Mouse (Mus musculus) midbrain, embryonic 10.5 days (tissue): ENCODE data around the gene Tert. TPM values are rescaled to one million over a fixed set of nuclear protein-coding genes. Genes with fewer than 3 reads are reported as not detected.
A peak's percentile ranks its signal among the peaks of the same experiment; 100 is the strongest.

Source experiments
- DNase-seq: peaks from one replicate; pipeline ENCODE4 v3.0.0-alpha.2; 2017; ENCODE audit warnings: low spot score
- H3K27ac ChIP-seq: fragments of 300-500 bp; sonication (generic); replicated peaks from 2 replicates; pipeline ENCODE4 v1.5.1; 2016; ENCODE audit warnings: mild to moderate bottlenecking
- H3K27me3 ChIP-seq: fragments of 300-500 bp; sonication (generic); 2 replicates; pipeline ENCODE4 v1.6.1; 2016; ENCODE audit warnings: low read depth, mild to moderate bottlenecking; ENCODE audit not compliant: poor library complexity, severe bottlenecking
- H3K36me3 ChIP-seq: fragments of 300-500 bp; sonication (generic); 2 replicates; pipeline ENCODE4 v1.6.1; 2016; ENCODE audit warnings: mild to moderate bottlenecking, moderate library complexity
- H3K4me1 ChIP-seq: fragments of 300-500 bp; sonication (generic); 2 replicates; pipeline ENCODE4 v1.6.1; 2016
- H3K4me3 ChIP-seq: fragments of 300-500 bp; sonication (generic); 2 replicates; pipeline ENCODE4 v1.5.1; 2016; ENCODE audit warnings: mild to moderate bottlenecking, moderate library complexity
- H3K9me3 ChIP-seq: fragments of 300-500 bp; sonication (generic); replicated peaks from 2 replicates; pipeline ENCODE4 v1.6.1; 2016; ENCODE audit warnings: mild to moderate bottlenecking
- WGBS: fragments of 180-500 bp; shearing (Covaris S2); methylation state at CpG from one replicate; pipeline ENCODE4 v1.1.7; 2016; 5-methylcytosine and 5-hydroxymethylcytosine counted together
- polyA plus RNA-seq: library from polyadenylated mRNA; unstranded; fragments of >200 nt; fragmentation: Nextera tagmentation; extraction: Ambion mirVana; gene quantifications from 2 replicates; pipeline ENCODE4 v1.2.1, GENCODE M21; 2016

The Tert gene
- polyA plus RNA-seq, 1 experiment from 2014 or later: 5.0 TPM

DNA sequence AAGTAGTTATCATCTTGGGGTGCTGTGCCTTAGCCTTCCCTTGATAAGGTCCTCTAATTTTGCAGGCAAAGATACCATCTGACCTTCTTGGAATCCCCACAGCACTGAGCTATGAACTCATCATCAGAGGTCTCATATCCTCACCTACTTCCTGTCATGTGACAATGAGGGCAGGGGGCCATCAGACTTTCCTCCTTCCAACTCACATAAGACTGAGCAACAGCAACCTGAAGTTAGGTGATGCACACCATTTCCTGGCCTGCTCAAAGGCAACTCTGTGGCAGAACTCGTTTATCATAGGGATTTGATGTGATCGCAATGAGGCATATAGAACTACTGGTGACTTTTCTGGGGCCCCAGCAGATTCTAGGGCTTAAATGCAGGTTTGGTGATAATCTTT, 55.5 kb downstream of the Tert start:
- WGBS: 90% methylated on average over 2 of the region's 2 CpGs
- Histone ChIP-seq H3K4me3 (no peak overlapping the region), H3K27me3 (no peaks in the 10 kb centered on the region), H3K27ac (no peak overlapping the region), H3K4me1 (no peaks in the 10 kb centered on the region), H3K36me3 (no peaks in the 10 kb centered on the region), H3K9me3 (no peaks in the 10 kb centered on the region)
- DNase-seq: no peak

DNA sequence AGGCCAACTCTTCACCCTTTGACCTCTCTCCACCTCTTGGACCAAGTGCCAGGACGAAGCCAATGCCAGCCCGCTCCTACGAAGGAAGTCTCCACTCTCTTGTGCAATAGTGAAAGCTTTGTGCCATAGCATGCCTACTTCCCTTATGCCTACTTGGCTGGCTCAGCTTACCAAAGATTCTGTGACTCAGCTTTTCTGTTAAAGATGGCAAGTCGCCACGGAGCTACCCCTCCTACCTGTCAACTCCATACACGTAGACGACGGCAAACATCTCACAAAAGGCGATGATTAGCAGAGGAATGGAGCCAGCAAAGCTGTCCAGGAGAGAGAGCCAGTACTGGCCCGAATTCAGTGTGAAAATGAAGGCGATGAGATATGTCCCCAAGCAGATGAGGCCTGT, 57.0 kb downstream of the Tert start:
- WGBS: 93% methylated on average over 11 of the region's 11 CpGs
- DNase-seq: no peak
- Histone ChIP-seq H3K4me1 (no peaks in the 10 kb centered on the region), H3K9me3 (no peaks in the 10 kb centered on the region), H3K36me3 (no peaks in the 10 kb centered on the region), H3K27me3 (no peaks in the 10 kb centered on the region), H3K27ac (no peak overlapping the region), H3K4me3 (no peak overlapping the region)

DNA sequence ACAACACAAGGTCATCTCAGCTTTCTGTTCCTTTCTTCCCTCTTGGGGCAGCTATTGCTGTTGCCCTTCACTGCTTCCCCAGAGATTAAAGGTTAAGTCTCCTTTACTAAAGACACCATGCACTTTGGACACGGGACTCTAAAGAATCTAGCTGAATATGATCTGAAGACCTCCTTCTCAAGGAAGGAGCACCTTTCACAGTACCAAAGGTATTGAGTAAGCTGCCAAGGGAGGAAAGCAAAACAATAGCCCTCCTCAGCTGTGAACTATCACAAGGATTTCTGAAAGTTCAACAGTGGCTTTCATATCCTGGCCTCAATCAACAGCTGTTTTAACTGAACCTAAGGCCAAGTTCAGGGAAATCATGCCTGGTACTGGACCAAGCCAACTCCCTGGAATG, 57.7 kb downstream of the Tert start:
- H3K36me3 ChIP-seq: no peaks in the 10 kb centered on the region
- no peaks in the 10 kb centered on the region for H3K9me3 ChIP-seq
- H3K4me3 ChIP-seq: no peak overlapping the region
- WGBS: 85% methylated on average over 1 of the region's 1 CpGs
- no peaks in the 10 kb centered on the region for H3K4me1 ChIP-seq
- H3K27ac ChIP-seq: no peak overlapping the region
- DNase-seq: no peak
- no peaks in the 10 kb centered on the region for H3K27me3 ChIP-seq

DNA sequence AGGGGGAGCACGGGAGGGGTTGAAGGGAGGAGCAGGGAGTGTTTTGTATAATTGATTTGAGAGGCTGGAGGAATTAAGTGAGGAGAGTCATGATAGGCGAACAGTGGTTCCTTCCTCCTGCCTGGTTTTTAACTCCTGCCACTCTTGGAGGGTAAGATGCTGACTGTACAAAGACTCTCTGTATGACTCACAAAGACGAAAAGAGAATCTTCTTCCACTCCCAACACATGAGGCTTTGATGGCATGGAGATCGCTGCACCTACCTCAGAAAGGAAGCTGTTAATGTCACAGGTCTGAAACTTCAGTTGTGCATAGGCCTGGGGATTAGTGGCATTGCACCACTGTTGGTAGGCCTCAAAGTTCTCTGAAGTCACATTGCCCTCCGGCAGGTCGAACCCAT, 58.8 kb downstream of the Tert start:
- no peak overlapping the region for H3K4me3 ChIP-seq
- no peaks in the 10 kb centered on the region for H3K4me1 ChIP-seq
- DNase-seq: no peak
- H3K36me3 ChIP-seq: no peaks in the 10 kb centered on the region
- WGBS: 90% methylated on average over 6 of the region's 6 CpGs
- H3K27me3 ChIP-seq: no peaks in the 10 kb centered on the region
- H3K9me3 ChIP-seq: no peaks in the 10 kb centered on the region
- no peak overlapping the region for H3K27ac ChIP-seq

- H3K27ac ChIP-seq: no peak overlapping the region
- no peaks in the 10 kb centered on the region for H3K36me3 ChIP-seq
- H3K4me3 ChIP-seq: no peak overlapping the region
- WGBS: 70% methylated on average over 3 of the region's 3 CpGs
- no peaks in the 10 kb centered on the region for H3K9me3 ChIP-seq
- no peaks in the 10 kb centered on the region for H3K27me3 ChIP-seq
- DNase-seq: no peak
- 0 out of 2 replicates have a peak, but pooled peaks cover 5% of the 10 kb centered on the region for H3K4me1 ChIP-seq
Observed at GRCm38 (mm10) chr13:73687601-73688000, 60.9 kb downstream of the Tert start.

- Histone ChIP-seq H3K36me3 (no peaks in the 10 kb centered on the region), H3K9me3 (no peaks in the 10 kb centered on the region), H3K4me3 (no peak overlapping the region), H3K27me3 (no peaks in the 10 kb centered on the region), H3K4me1 (0 out of 2 replicates have a peak, but pooled peaks cover 6% of the 10 kb centered on the region), H3K27ac (no peak overlapping the region)
- no peak for DNase-seq
- 83% methylated on average over 4 of the region's 4 CpGs for WGBS
Observed at GRCm38 (mm10) chr13:73688934-73689333, 62.2 kb downstream of the Tert start.

DNA sequence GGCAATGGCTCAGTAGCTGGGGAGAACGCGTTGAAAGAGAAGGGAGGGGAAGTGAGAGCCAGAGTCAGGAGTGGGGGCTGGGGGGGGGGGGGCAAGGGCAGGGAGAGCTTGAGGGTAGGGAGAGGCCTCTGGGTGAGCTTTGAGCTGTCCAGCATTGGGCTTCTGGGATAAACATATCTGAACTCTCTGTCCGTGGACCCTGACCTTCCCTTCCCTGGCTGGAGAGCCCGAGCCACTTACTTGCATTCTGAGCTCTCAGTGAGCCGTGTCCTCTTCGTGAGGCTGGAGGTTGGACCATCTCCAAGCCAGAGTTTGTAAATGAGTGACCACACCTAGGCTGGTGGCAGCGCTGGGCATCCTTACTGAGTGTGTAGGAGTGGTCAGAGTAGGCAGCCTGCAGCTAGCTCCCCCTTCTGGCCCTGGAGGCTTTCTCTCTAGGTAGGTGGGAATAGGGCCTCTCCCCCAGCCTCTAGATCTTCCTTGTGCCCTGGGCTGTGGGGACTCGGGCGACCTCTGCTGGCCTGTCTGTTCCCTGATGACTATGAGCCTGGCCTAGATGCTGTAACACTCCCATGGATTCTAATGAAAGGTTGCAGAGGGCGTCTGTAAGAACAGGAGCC, 65.6 kb downstream of the Tert start:
- H3K27me3 ChIP-seq: no peaks in the 10 kb centered on the region
- H3K36me3 ChIP-seq: no peaks in the 10 kb centered on the region
- WGBS: 26% methylated on average over 10 of the region's 10 CpGs
- H3K4me1 ChIP-seq: 0 out of 2 replicates have a peak, but pooled peaks cover 6% of the 10 kb centered on the region
- DNase-seq: peak; percentile 75
- H3K27ac ChIP-seq: no peak overlapping the region
- no peaks in the 10 kb centered on the region for H3K9me3 ChIP-seq
- H3K4me3 ChIP-seq: 0 out of 2 replicates have a peak overlapping the region, but pooled peaks have one; percentile 1

DNA sequence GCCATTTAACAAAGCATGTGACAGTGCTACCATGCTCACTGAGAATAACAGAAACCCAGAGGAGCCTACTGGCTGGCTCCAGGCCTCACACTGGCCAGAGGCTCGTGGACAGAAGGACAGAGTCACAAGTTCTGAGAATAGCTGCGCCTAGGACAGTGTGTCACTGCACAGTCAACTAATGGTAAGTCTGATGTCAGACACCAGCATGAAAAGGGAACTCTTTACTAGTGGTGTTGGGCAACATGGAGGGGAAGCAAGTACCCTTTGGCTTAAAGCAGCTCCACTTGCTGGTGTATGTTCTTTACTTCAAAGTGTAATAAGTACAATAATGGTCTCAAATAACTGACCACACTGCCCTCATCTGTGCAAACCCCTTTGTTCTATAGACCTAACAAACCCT, 66.6 kb downstream of the Tert start:
- no peak overlapping the region for H3K4me3 ChIP-seq
- H3K27me3 ChIP-seq: no peaks in the 10 kb centered on the region
- H3K4me1 ChIP-seq: 0 out of 2 replicates have a peak, but pooled peaks cover 6% of the 10 kb centered on the region
- H3K9me3 ChIP-seq: no peaks in the 10 kb centered on the region
- H3K27ac ChIP-seq: no peak overlapping the region
- WGBS: 76% methylated on average over 2 of the region's 2 CpGs
- H3K36me3 ChIP-seq: no peaks in the 10 kb centered on the region
- DNase-seq: no peak

GRCm38 (mm10) chr13:73694972-73695371, 68.3 kb downstream of the Tert start:
- no peaks in the 10 kb centered on the region for H3K27me3 ChIP-seq
- H3K27ac ChIP-seq: no peak overlapping the region
- H3K9me3 ChIP-seq: no peaks in the 10 kb centered on the region
- H3K4me3 ChIP-seq: no peak overlapping the region
- DNase-seq: no peak
- H3K4me1 ChIP-seq: 0 out of 2 replicates have a peak, but pooled peaks cover 6% of the 10 kb centered on the region
- 100% methylated on average over 1 of the region's 1 CpGs for WGBS
- H3K36me3 ChIP-seq: no peaks in the 10 kb centered on the region

DNA sequence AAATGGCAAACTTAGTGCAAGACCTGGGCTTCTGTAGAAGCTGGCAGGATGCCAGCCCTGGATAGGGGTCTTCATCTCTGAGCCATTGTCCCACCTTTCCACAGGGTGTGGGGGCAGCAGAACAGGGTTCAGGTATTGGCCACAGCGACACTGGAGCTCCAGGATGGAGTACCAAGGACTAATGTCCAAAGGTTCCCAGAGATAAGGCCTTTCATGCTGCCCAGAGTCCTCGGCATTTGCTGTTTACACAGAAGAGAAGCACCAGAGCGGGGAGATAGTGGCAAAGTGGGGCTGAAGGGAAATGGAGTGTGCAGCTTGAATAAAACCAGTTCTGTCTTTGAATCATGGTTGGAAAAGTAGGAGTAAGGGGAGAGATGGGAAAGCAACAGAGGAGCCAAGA, 69.8 kb downstream of the Tert start:
- Histone ChIP-seq H3K4me3 (no peak overlapping the region), H3K27me3 (no peaks in the 10 kb centered on the region), H3K9me3 (no peaks in the 10 kb centered on the region), H3K36me3 (no peaks in the 10 kb centered on the region), H3K4me1 (0 out of 2 replicates have a peak, but pooled peaks cover 6% of the 10 kb centered on the region), H3K27ac (no peak overlapping the region)
- no peak for DNase-seq
- WGBS: 76% methylated on average over 3 of the region's 3 CpGs

Other genes with a start within 250 kb of the Tert start
- gene Lpcat1, start 159.7 kb upstream of the Tert start, polyA plus RNA-seq: 65.3 and 66.6 TPM in 2 replicates
- 0.10 and 0.11 TPM in 2 replicates for gene Slc6a3, start 90.2 kb upstream of the Tert start, polyA plus RNA-seq
- gene Clptm1l, start 22.9 kb upstream of the Tert start, polyA plus RNA-seq: 98.2 and 102 TPM in 2 replicates
- gene Slc6a18, start 51.1 kb downstream of the Tert start, polyA plus RNA-seq: not detected in 2 replicates
- gene Slc6a19, start 78.0 kb downstream of the Tert start, polyA plus RNA-seq: 0.10 and 0.15 TPM in 2 replicates
- gene Slc12a7, start 106.2 kb downstream of the Tert start, polyA plus RNA-seq: 47.8 and 52.5 TPM in 2 replicates
- gene Nkd2, start 220.7 kb downstream of the Tert start, polyA plus RNA-seq: 13.2 and 14.7 TPM in 2 replicates